ENCODE assay signal across 10 mouse cellular contexts in genomic region chrX:35997004-35997403, GRCm38 (mm10).
DNase-seq lines count a peak whose midpoint lies in the region; ATAC-seq and TF ChIP-seq lines count a peak whose summit lies in the region.
"Had no signal": no experiment of that assay in that cellular context is flagged by ENCODE, and none has a peak within 500 bp of the region (broad histone marks: within the 10 kb centered on the region; RNA-seq: fewer than 3 reads in every experiment).

No protein-coding gene starts in this region.

- no peaks in the 10 kb centered on the region for H3K9me3 ChIP-seq in kidney, embryonic 16.5 days (ENCODE audit: low read length)
- H3K9me3 ChIP-seq: lung, embryonic 15.5 days had no signal

- H3K27me3 ChIP-seq in kidney, adult 2 months (replicated peaks; ENCODE audit: control insufficient read depth, insufficient read depth, low read length), result no peaks in the 10 kb centered on the region
- H3K27me3 ChIP-seq in kidney, embryonic 16.5 days (ENCODE audit: insufficient read depth, low read length), result no peaks in the 10 kb centered on the region
- H3K27me3 ChIP-seq: lung, embryonic 15.5 days had no signal

- no peak for TF ChIP-seq POLR2A in kidney, adult 2 months (IDR thresholded peaks at IDR 0.05; ENCODE audit: low read depth, low read length)

- H3K4me1 ChIP-seq in kidney, adult 2 months (ENCODE audit: control insufficient read depth, insufficient read depth, low read length), result no peaks in the 10 kb centered on the region
- no peaks in the 10 kb centered on the region for H3K4me1 ChIP-seq in kidney, embryonic 16.5 days (ENCODE audit: insufficient read depth, low read length)
- H3K4me1 ChIP-seq: lung, embryonic 15.5 days had no signal

- H3K36me3 ChIP-seq in kidney, adult 2 months (ENCODE audit: control insufficient read depth, insufficient read depth, low read length), result no peaks in the 10 kb centered on the region
- H3K36me3 ChIP-seq in kidney, embryonic 16.5 days (ENCODE audit: insufficient read depth, low read length), result no peaks in the 10 kb centered on the region
- H3K36me3 ChIP-seq: lung, embryonic 15.5 days had no signal

- H3K9ac ChIP-seq in kidney, embryonic 16.5 days (replicated peaks; ENCODE audit: low read length), result no peak overlapping the region
- H3K9ac ChIP-seq: lung, embryonic 15.5 days had no signal

- ATAC-seq in kidney, embryonic 16.5 days (ENCODE audit: low FRiP score, low TSS enrichment), result no peak

- H3K27ac ChIP-seq in kidney, adult 2 months (ENCODE audit: insufficient read depth, low read depth, low read length), result no peak overlapping the region
- H3K27ac ChIP-seq in kidney, embryonic 16.5 days (ENCODE audit: low read length), result no peak overlapping the region
- H3K27ac ChIP-seq: lung, embryonic 15.5 days had no signal

- WGBS in kidney, adult 2 months, result 5% methylated on average over 2 of the region's 2 CpGs
- WGBS in kidney, embryonic 16.5 days, result 20% methylated on average over 2 of the region's 2 CpGs

- no peak overlapping the region for H3K4me2 ChIP-seq in kidney, embryonic 16.5 days (replicated peaks; ENCODE audit: low read depth, low read length)
- H3K4me2 ChIP-seq: lung, embryonic 15.5 days had no signal

- TF ChIP-seq CTCF in kidney, adult 2 months (conservative IDR thresholded peaks at IDR 0.05; ENCODE audit: insufficient read depth, insufficient read length, low read depth, low read length), result no peak

- peak; percentile 14 for DNase-seq in adrenal gland, postnatal 10 days
- no peak for DNase-seq in adrenal gland, postnatal 4 days (ENCODE audit: low spot score in 2 of 2)
- DNase-seq in kidney, adult 2 months, result peak; percentile 29
- DNase-seq in B cell, adult 2 months, result peak; percentile 52 to 57
- peak; percentile 32 to 38 for DNase-seq in cerebellum, postnatal 10 days
- peak; percentile 19 to 25 for DNase-seq in layer of hippocampus, postnatal 10 days (ENCODE audit: low spot score in 2 of 2)
- DNase-seq in ovary, postnatal 36 days (ENCODE audit: low spot score), result no peak

- no peak overlapping the region for H3K4me3 ChIP-seq in kidney, adult 2 months (ENCODE audit: insufficient read depth, low read depth, low read length)
- no peak overlapping the region for H3K4me3 ChIP-seq in kidney, embryonic 16.5 days (ENCODE audit: low read length)
- H3K4me3 ChIP-seq: erythroblast, embryonic 14.5 days; lung, embryonic 15.5 days had no signal

Comparison
In these comparisons a context has a peak if more than half of its experiments do, and no peak if none do; other contexts are left out.
1. DNase-seq: peak in adrenal gland, postnatal 10 days (single experiment), kidney, adult 2 months (single experiment), B cell, adult 2 months (2 of 2), cerebellum, postnatal 10 days (2 of 2) and layer of hippocampus, postnatal 10 days (2 of 2); none in adrenal gland, postnatal 4 days (0 of 2) and ovary, postnatal 36 days (single experiment).